Mouse (Mus musculus): Measurements from ENCODE around the gene Arid1b.

- TF ChIP-seq CTCF (IDR thresholded peaks at IDR 0.05; ENCODE audit: low read depth) (no peak), EP300 (IDR thresholded peaks at IDR 0.05; ENCODE audit: low read depth) (0 out of 2 replicates have a peak, but pooled peaks have one; percentile 9)
These were observed 333.5 kb downstream of the Arid1b start for GRCm38 (mm10) chr17:5327480-5328180.

Measured in liver, postnatal 0 days (tissue).